Comparison of ENCODE assay signal across 33 mouse cellular contexts in the genomic region with DNA sequence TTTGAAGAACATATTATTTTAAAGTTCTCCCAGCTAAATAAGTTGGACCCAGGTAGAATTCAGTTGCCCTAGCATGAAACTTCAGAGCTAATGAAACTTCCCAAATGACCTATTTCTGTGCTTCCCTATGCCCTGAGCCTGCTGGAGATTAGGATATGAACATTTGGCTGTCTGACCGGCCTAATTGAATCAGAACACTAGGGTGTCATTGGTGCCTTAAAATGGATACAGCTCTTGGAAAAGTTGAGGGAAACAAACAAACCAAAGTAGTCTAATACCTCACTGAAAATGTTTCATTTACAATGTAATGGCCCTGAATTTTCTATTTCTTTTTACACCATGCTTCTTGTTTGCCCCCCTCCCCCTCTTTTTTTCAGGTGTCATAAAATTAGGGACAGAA.
"Had no signal": no experiment of that assay in that cellular context is flagged by ENCODE, and none has a peak within 500 bp of the region (broad histone marks: within the 10 kb centered on the region; RNA-seq: fewer than 3 reads in every experiment).

No protein-coding gene starts in this region.

- H3K4me3 ChIP-seq: heart, embryonic 13.5 days; heart, embryonic 15.5 days; hindbrain, embryonic 10.5 days; hindbrain, embryonic 12.5 days; hindbrain, embryonic 13.5 days; hindbrain, embryonic 15.5 days; intestine, embryonic 15.5 days; kidney, embryonic 15.5 days; layer of hippocampus, adult 2 months; left cerebral cortex, adult 2 months had no signal

- H3K27me3 ChIP-seq: heart, embryonic 13.5 days; heart, embryonic 15.5 days; hindbrain, embryonic 12.5 days; hindbrain, embryonic 13.5 days; hindbrain, embryonic 15.5 days; intestine, embryonic 15.5 days; kidney, embryonic 15.5 days had no signal

- H3K27ac ChIP-seq: heart, embryonic 13.5 days; heart, embryonic 15.5 days; hindbrain, embryonic 10.5 days; hindbrain, embryonic 12.5 days; hindbrain, embryonic 13.5 days; hindbrain, embryonic 14.5 days; hindbrain, embryonic 15.5 days; hindbrain, postnatal 0 days; intestine, embryonic 15.5 days; kidney, embryonic 15.5 days; kidney, postnatal 0 days; layer of hippocampus, adult 2 months; left cerebral cortex, adult 2 months had no signal

- H3K9ac ChIP-seq: heart, embryonic 13.5 days; heart, embryonic 15.5 days; hindbrain, embryonic 12.5 days; hindbrain, embryonic 13.5 days; hindbrain, embryonic 14.5 days; hindbrain, embryonic 15.5 days; intestine, embryonic 15.5 days; kidney, embryonic 15.5 days had no signal

- ATAC-seq: hindbrain, embryonic 16.5 days; hindbrain, postnatal 0 days; inflammation-experienced regulatory T-cells, adult 6 months; intestine, embryonic 15.5 days; intestine, embryonic 16.5 days; intestine, postnatal 0 days had no signal

- H3K4me1 ChIP-seq: heart, embryonic 15.5 days; hindbrain, embryonic 10.5 days; hindbrain, embryonic 12.5 days; hindbrain, embryonic 13.5 days; hindbrain, embryonic 15.5 days; intestine, embryonic 15.5 days; kidney, embryonic 15.5 days had no signal

- DNase-seq: heart, postnatal 10 days; heart, postnatal 14 days; heart, postnatal 36 days; heart, postnatal 4 days; kidney, adult 11 months; kidney, adult 18-20 months; kidney, adult 2 months; kidney, adult 8-10 months; kidney, adult 9 months; kidney, postnatal 10 days; kidney, postnatal 14 days; kidney, postnatal 25 days; kidney, postnatal 36 days; kidney, postnatal 4 days; layer of hippocampus, adult 9-11 months; layer of hippocampus, postnatal 36 days had no signal

- H3K36me3 ChIP-seq: heart, embryonic 13.5 days; heart, embryonic 15.5 days; hindbrain, embryonic 10.5 days; hindbrain, embryonic 12.5 days; hindbrain, embryonic 15.5 days; intestine, embryonic 15.5 days; kidney, embryonic 15.5 days had no signal
